Mouse (Mus musculus): ENCODE results near the gene Gm14851.
"Not testable (repeated sequence)": the region's sequence is repeated elsewhere in the genome, so short reads cannot be mapped to it uniquely, and the experiment has no call there.

DNA sequence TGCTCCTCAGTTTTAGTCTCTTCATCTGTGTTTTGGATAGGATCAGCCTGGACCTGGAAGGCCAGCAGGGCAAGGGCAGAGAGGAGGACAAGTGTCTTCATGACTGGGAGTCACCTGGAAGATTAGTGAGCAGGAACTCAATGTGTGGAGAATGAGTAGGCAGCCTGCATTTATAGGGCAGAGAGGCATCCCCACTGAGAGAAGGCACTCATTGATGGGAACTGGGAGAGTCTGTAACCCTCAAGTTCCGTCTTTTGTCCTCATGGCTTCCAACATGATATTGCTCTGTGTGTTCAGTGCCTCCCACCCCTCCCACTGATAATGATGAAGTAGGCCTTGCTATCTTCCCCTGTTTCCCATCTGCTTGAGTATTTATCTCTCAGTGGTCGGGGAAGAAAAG lies at the start of gene Gm14851:
- not testable (repeated sequence) for TF ChIP-seq NELFE (IDR thresholded peaks at IDR 0.05; ENCODE audit: low read depth, low read length); HCFC1 (IDR thresholded peaks at IDR 0.05; ENCODE audit: low read depth, low read length); CTCF (conservative IDR thresholded peaks at IDR 0.05 in 1 of 2, IDR thresholded peaks at IDR 0.05 in 1 of 2; ENCODE audit: low read depth in 2 of 2, low read length in 2 of 2); ZNF384 (IDR thresholded peaks at IDR 0.05; ENCODE audit: low read depth, low read length); BHLHE40 (IDR thresholded peaks at IDR 0.05; ENCODE audit: low read depth, low read length); MAX (IDR thresholded peaks at IDR 0.05; ENCODE audit: low read length); POLR2A (IDR thresholded peaks at IDR 0.05; ENCODE audit: low read depth, low read length); ZMIZ1 (IDR thresholded peaks at IDR 0.05; ENCODE audit: low read depth, low read length); ETS1 (conservative IDR thresholded peaks at IDR 0.05; ENCODE audit: low read depth, low read length)
